Comparison of ENCODE assay signal across 7 mouse cellular contexts in genomic region chr17:83807778-83808398, GRCm38 (mm10). TPM values are rescaled to one million over a fixed set of nuclear protein-coding genes. Genes with fewer than 3 reads are reported as not detected.
A peak's percentile ranks its signal among the peaks of the same experiment; 100 is the strongest.
DNase-seq lines count a peak whose midpoint lies in the region; ATAC-seq and TF ChIP-seq lines count a peak whose summit lies in the region.

No protein-coding gene starts in this region.

- H3K36me3 ChIP-seq in ES-E14 (ENCODE audit: control insufficient read depth, insufficient read depth, low read length, poor library complexity, severe bottlenecking) = peaks cover 7% of the 10 kb centered on the region; the same call in 1 of the 2 replicates
- H3K36me3 ChIP-seq in liver, postnatal 0 days (replicated peaks; ENCODE audit: insufficient read depth, low read length) = peaks cover 49% of the 10 kb centered on the region

- no peaks in the 10 kb centered on the region for H3K9me3 ChIP-seq in ES-E14 (ENCODE audit: control insufficient read depth, insufficient read depth, low read depth, low read length)
- no peaks in the 10 kb centered on the region for H3K9me3 ChIP-seq in liver, postnatal 0 days (ENCODE audit: low read length)

- H3K4me3 ChIP-seq in ES-E14 (ENCODE audit: insufficient read depth in 1 of 2, low read depth in 1 of 2, low read length in 2 of 2, poor library complexity in 1 of 2, severe bottlenecking in 1 of 2) = no peak overlapping the region
- H3K4me3 ChIP-seq in liver, postnatal 0 days (ENCODE audit: low read depth, low read length) = no peak overlapping the region

- no peaks in the 10 kb centered on the region for H3K27me3 ChIP-seq in liver, postnatal 0 days (ENCODE audit: insufficient read depth, low read length)

- 65% methylated on average over 11 of the region's 11 CpGs for WGBS in liver, postnatal 0 days (ENCODE audit: insufficient replicate concordance)

- peak; percentile 56 for ATAC-seq in liver, postnatal 0 days

- peaks cover 14 to 25% of the 10 kb centered on the region in 2 experiments for H3K4me1 ChIP-seq in ES-E14 (ENCODE audit: control insufficient read depth in 2 of 2, insufficient read depth in 2 of 2, low read length in 2 of 2, poor library complexity in 1 of 2)
- H3K4me1 ChIP-seq in liver, postnatal 0 days (ENCODE audit: insufficient read depth) = peaks cover 31% of the 10 kb centered on the region

- peak; percentile 80 for DNase-seq in CD4-positive helper T cell, adult 2 months (ENCODE audit: low read depth, low spot score)
- DNase-seq in ES-E14 (ENCODE audit: low read depth, low spot score) = peak; percentile 88
- peak; percentile 55 for DNase-seq in cerebellum, adult 11-12 months
- DNase-seq in gastrocnemius, adult 18-20 months (ENCODE audit: low spot score) = peak; percentile 66
- DNase-seq in kidney, postnatal 25 days = peak; percentile 47 to 80
- DNase-seq in liver, postnatal 0 days = peak; percentile 85
- DNase-seq in right cerebral cortex, adult 2 months (ENCODE audit: low spot score in 2 of 2) = peak; percentile 71 to 78

- in situ Hi-C loops in ES-E14 (cut with MboI; ENCODE audit: low sequenced_read_pairs in 2 of 2, unreplicated experiment in 2 of 2) = loop anchor here in 1 of 2 experiments (25.0 kb wide), 1 partner anchor 771 kb away; no protein-coding TSS in a partner anchor

- no peak overlapping the region for H3K27ac ChIP-seq in ES-E14 (ENCODE audit: insufficient read depth, low read depth, low read length, poor library complexity, severe bottlenecking)
- H3K27ac ChIP-seq in liver, postnatal 0 days (ENCODE audit: low read depth) = peak overlapping the region; percentile 34; the same call in 1 of the 2 replicates

- TF ChIP-seq EP300 in liver, postnatal 0 days (IDR thresholded peaks at IDR 0.05; ENCODE audit: low read depth) = no peak

- no peak overlapping the region; the same call in 1 of the 2 replicates for H3K9ac ChIP-seq in ES-E14 (ENCODE audit: insufficient read depth, low read depth, low read length, poor library complexity, severe bottlenecking)
- H3K9ac ChIP-seq in liver, postnatal 0 days (replicated peaks) = no peak overlapping the region

- peak; percentile 93 for TF ChIP-seq CTCF in liver, postnatal 0 days (IDR thresholded peaks at IDR 0.05; ENCODE audit: low read depth)

- H3K4me2 ChIP-seq in liver, postnatal 0 days (ENCODE audit: low read depth, low read length) = no peak overlapping the region

TF ChIP-seq in ES-E14, 5 proteins besides CTCF, POLR2A, EP300 and RAD21:
- TF ChIP-seq ZC3H11A (IDR thresholded peaks at IDR 0.05; ENCODE audit: borderline replicate concordance, low read depth, low read length) = peak; percentile 63; the same call in 1 of the 2 replicates
- no peak for TF ChIP-seq CHD2 (IDR thresholded peaks at IDR 0.05; ENCODE audit: low read depth, low read length)
- no peak for TF ChIP-seq MAFK (IDR thresholded peaks at IDR 0.05; ENCODE audit: insufficient read depth, low read depth, low read length)
- peak; percentile 99 for TF ChIP-seq ZNF384 (IDR thresholded peaks at IDR 0.05; ENCODE audit: low read depth, low read length)
- 0 out of 2 replicates have a peak, but pooled peaks have one; percentile 50 for TF ChIP-seq HCFC1 (IDR thresholded peaks at IDR 0.05; ENCODE audit: borderline replicate concordance, insufficient read depth, low read length)

RNA-seq across cellular contexts. Expression of gene Haao, which starts 39.9 kb away (rescaled TPM):
- 0.54 and 0.79 TPM in 2 replicates for total RNA-seq in ES-E14 (2012; rRNA removed)
- under 1 TPM in 1 of 2 experiments, not detected in 1; 0.38 TPM for total RNA-seq in gastrocnemius, adult 18-20 months (2021)
- polyA plus RNA-seq in liver, postnatal 0 days (2015; fragmentation: Nextera tagmentation; extraction: Ambion mirVana) = 93.3 and 104 TPM in 2 replicates
